ENCODE assay signal across 24 mouse cellular contexts in the genomic region with DNA sequence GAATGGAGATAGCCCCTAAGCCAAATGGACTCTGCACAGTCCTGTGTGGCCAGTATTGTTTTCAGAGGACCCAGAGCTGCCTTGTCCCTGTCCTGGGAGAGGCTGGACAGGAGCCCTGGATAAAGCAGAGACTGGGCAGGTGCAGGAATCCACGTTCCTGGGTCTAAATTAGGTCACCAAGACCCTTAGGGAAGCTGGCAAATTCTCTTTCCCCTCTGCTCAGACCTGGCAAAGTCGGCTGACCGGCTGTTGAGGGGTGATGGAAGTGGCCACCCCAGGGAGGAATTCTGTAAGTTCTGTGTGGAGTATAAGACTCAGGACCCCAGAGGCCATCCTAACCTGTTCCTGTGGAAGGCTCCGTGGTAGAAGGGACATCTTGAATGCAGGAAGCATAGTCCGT. TPM values are rescaled to one million over a fixed set of nuclear protein-coding genes. Genes with fewer than 3 reads are reported as not detected.
"Had no signal": no experiment of that assay in that cellular context is flagged by ENCODE, and none has a peak within 500 bp of the region (broad histone marks: within the 10 kb centered on the region; RNA-seq: fewer than 3 reads in every experiment).

No protein-coding gene starts in this region.

- H3K9ac ChIP-seq: lung, embryonic 14.5 days; midbrain, embryonic 12.5 days; neural tube, embryonic 13.5 days; neural tube, embryonic 15.5 days had no signal

- DNase-seq: lung, embryonic 14.5 days; lung, postnatal 10 days; lung, postnatal 4 days; midbrain, embryonic 14.5 days; retina, postnatal 1 day; right cerebral cortex, adult 18-20 months; right cerebral cortex, postnatal 25 days; right cerebral cortex, postnatal 4 days; spleen, adult 18-20 months; thymus, adult 18-20 months; thymus, postnatal 14 days; thymus, postnatal 36 days had no signal

- H3K27me3 ChIP-seq: neural tube, embryonic 13.5 days; neural tube, embryonic 15.5 days had no signal

- H3K9me3 ChIP-seq: midbrain, embryonic 10.5 days; midbrain, embryonic 12.5 days; neural tube, embryonic 13.5 days; neural tube, embryonic 15.5 days had no signal

- H3K36me3 ChIP-seq: neural tube, embryonic 13.5 days; neural tube, embryonic 15.5 days had no signal

- H3K27ac ChIP-seq: midbrain, embryonic 10.5 days; midbrain, embryonic 12.5 days; neural tube, embryonic 13.5 days; neural tube, embryonic 15.5 days had no signal

- H3K4me3 ChIP-seq: midbrain, embryonic 10.5 days; midbrain, embryonic 12.5 days; myocyte; neural tube, embryonic 13.5 days; neural tube, embryonic 15.5 days had no signal

- H3K4me2 ChIP-seq: lung, embryonic 14.5 days; midbrain, embryonic 12.5 days; neural tube, embryonic 13.5 days; neural tube, embryonic 15.5 days had no signal

- ATAC-seq: midbrain, embryonic 16.5 days had no signal

RNA-seq across cellular contexts. Expression of a gene that starts 36.9 kb away (rescaled TPM):
- polyA plus RNA-seq: small intestine, adult 2 months had no signal

RNA-seq across cellular contexts. Expression of a gene that starts 42.3 kb away (rescaled TPM):
- polyA plus RNA-seq: lung, embryonic 14.5 days; lung, embryonic 16.5 days; midbrain, embryonic 10.5 days; midbrain, embryonic 12.5 days; midbrain, embryonic 14.5 days; midbrain, embryonic 16.5 days; myocyte; neural tube, embryonic 11.5 days; neural tube, embryonic 13.5 days; neural tube, embryonic 15.5 days; small intestine, adult 2 months; stomach, embryonic 14.5 days; stomach, embryonic 16.5 days; thymus, postnatal 0 days had no signal
